Mouse (Mus musculus): Measurements from ENCODE around the gene Zg16. TPM values are rescaled to one million over a fixed set of nuclear protein-coding genes. Genes with fewer than 3 reads are reported as not detected.
"Not testable (repeated sequence)": the region's sequence is repeated elsewhere in the genome, so short reads cannot be mapped to it uniquely, and the experiment has no call there.

Zg16 gene
- polyA plus RNA-seq, 1 experiment from 2014 or later: not detected

DNA sequence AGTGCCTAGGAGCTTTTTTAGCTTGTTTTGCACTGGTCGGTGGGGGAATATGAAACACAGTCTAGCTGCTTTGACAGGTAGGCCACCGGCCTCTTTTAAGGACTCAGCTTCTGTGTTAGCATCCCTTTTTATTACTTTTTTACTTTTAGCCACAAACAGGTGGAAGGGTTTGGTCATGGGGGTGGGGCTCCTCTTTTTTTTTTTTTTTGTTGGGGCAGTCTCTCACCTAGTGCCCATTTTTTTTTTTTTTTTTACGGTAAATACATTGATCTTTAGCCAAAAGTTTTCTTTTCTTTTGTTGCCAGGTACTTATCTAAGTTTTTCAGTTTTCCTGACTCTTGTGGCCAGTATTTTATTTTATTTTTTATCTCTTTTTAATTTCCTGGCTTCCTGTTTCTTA, 955 bp upstream of the Zg16 start:
- H3K27ac ChIP-seq: no peak overlapping the region
- no peak for ATAC-seq (ENCODE audit: insufficient number of reproducible peaks, insufficient read depth, low FRiP score, low TSS enrichment, low read depth)
- H3K9ac ChIP-seq (replicated peaks): no peak overlapping the region
- H3K27me3 ChIP-seq: no peaks in the 10 kb centered on the region; the same call in 1 of the 2 replicates
- peaks cover 18% of the 10 kb centered on the region for H3K4me1 ChIP-seq (replicated peaks)
- H3K4me3 ChIP-seq (replicated peaks): no peak overlapping the region
- no peaks in the 10 kb centered on the region for H3K36me3 ChIP-seq
- no peak overlapping the region for H3K4me2 ChIP-seq
- 85% methylated on average over 3 of the region's 3 CpGs for WGBS
- H3K9me3 ChIP-seq: no peaks in the 10 kb centered on the region

DNA sequence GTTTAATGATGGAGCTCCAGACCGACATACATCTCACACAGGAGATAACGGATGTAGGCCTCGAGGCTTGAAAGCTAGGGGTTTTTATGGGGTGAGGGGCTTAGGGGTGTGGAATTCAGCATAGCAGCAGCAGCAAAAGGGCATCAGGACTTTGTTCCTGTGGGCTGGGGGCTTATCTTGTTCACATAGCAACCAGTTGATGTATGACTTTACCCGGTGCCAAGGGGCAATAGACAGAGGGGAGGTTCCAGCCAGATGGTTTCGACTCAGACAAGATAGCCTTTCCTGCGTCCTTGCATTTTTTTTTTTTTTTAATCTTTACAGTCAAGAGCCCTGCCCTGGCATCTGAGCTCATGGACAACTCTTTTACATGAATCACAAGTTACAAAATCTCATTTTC, 1.4 kb downstream of the Zg16 start:
- not testable (repeated sequence) for H3K27me3 ChIP-seq; H3K9me3 ChIP-seq; ATAC-seq (ENCODE audit: insufficient number of reproducible peaks, insufficient read depth, low FRiP score, low TSS enrichment, low read depth); H3K9ac ChIP-seq (replicated peaks); H3K36me3 ChIP-seq; H3K4me1 ChIP-seq (replicated peaks); H3K4me3 ChIP-seq (replicated peaks); H3K4me2 ChIP-seq; H3K27ac ChIP-seq
- WGBS: 49% methylated on average over 6 of the region's 6 CpGs

DNA sequence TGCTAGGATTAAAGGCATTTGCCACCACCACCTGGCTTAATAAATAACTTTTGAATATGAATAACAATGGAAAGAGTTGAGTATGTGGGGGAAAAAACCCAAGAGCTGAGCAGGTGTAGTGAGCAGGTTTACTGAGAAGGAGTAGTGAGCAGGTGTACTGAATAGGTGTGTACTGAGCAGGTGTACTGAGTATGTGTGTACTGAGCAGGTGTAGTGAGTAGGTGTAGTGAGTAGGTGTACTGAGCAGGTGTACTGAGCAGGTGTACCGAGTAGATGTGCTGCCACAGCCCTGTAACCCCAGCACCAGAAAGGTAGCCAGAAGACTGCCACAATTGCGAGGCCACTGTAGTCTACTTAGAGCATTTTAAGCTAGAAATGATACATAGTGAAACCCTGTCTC, 2.3 kb downstream of the Zg16 start:
- H3K4me2 ChIP-seq: no peak overlapping the region
- ATAC-seq (ENCODE audit: insufficient number of reproducible peaks, insufficient read depth, low FRiP score, low TSS enrichment, low read depth): no peak
- H3K4me1 ChIP-seq (replicated peaks): peaks cover 9% of the 10 kb centered on the region
- no peak overlapping the region for H3K9ac ChIP-seq (replicated peaks)
- H3K27ac ChIP-seq: no peak overlapping the region
- no peak overlapping the region for H3K4me3 ChIP-seq (replicated peaks)
- no peaks in the 10 kb centered on the region for H3K36me3 ChIP-seq
- no peaks in the 10 kb centered on the region for H3K9me3 ChIP-seq
- WGBS: 71% methylated on average over 2 of the region's 2 CpGs
- no peaks in the 10 kb centered on the region; the same call in 1 of the 2 replicates for H3K27me3 ChIP-seq

DNA sequence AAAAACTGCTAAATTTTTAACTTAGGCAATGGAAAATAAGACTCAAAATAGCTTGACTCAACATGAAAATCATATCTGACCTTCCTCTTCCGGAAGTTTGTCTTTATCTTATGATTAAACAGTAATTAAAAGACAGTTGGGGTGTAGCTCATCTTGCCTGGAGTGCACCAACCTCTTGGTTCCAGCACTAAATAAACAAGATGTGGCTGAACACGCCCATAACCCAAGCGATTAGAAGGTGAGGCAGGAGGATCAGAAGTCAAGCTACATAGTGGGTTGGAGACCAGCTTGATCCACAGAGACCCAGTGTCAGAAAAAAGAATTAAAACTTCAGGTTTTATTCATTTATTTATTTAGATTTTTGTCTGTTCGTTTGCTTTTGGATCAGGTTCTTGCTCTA, 3.4 kb downstream of the Zg16 start:
- WGBS: 84% methylated on average over 4 of the region's 4 CpGs
- no peak overlapping the region for H3K4me2 ChIP-seq
- H3K9me3 ChIP-seq: no peaks in the 10 kb centered on the region
- H3K27ac ChIP-seq: no peak overlapping the region
- H3K9ac ChIP-seq (replicated peaks): no peak overlapping the region
- H3K4me3 ChIP-seq (replicated peaks): no peak overlapping the region
- H3K36me3 ChIP-seq: no peaks in the 10 kb centered on the region
- ATAC-seq (ENCODE audit: insufficient number of reproducible peaks, insufficient read depth, low FRiP score, low TSS enrichment, low read depth): no peak
- H3K4me1 ChIP-seq (replicated peaks): peaks cover under 1% of the 10 kb centered on the region; the same call in 1 of the 2 replicates
- no peaks in the 10 kb centered on the region for H3K27me3 ChIP-seq

DNA sequence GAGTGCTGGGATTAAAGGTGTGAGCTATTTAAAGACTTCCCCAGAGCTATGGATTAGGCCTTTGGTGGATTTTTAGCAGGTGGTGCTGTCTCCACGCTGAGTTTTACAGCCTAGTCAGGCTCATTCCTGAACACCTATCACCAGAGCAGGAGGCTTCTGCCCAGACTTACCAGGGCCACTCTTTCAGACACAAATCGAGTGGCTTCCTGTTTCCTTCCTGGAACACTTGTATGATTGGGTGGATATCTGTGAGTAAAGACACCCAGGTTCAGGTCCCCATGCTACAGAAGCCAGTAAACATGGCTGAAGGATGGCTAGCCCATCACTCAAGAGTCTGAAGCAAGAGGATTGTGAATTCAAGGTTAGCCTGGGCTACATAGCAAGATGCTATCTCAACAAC, 4.1 kb downstream of the Zg16 start:
- whole genome bisulfite sequencing: 51% methylated on average over 2 of the region's 2 CpGs
- no peak for ATAC-seq (ENCODE audit: insufficient number of reproducible peaks, insufficient read depth, low FRiP score, low TSS enrichment, low read depth)
- H3K27me3 ChIP-seq: no peaks in the 10 kb centered on the region

DNA sequence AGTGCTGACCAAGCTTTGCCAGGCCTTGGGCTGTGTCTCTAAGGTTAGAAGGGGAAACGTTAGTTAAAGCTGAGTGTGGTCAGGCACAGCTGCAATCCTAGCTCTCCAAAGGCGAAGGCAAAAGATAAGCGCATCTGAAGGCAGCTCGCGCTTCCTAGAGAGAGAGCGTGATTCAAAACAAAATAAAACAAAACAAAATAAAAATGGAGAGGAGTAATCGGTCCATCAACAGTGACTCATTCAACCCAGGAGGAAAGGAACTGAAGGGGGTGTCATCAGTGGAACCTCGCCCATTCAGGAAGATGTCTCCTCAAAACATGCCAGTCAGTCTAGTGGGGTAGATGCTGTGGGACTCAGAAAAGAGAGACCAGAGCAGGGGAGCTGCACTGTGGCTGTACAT, 4.9 kb downstream of the Zg16 start:
- no peak overlapping the region for H3K9ac ChIP-seq (replicated peaks)
- 83% methylated on average over 8 of the region's 8 CpGs for WGBS
- no peak overlapping the region for H3K4me3 ChIP-seq (replicated peaks)
- no peaks in the 10 kb centered on the region for H3K27me3 ChIP-seq
- no peak for ATAC-seq (ENCODE audit: insufficient number of reproducible peaks, insufficient read depth, low FRiP score, low TSS enrichment, low read depth)
- no peaks in the 10 kb centered on the region for H3K36me3 ChIP-seq
- no peak overlapping the region for H3K4me2 ChIP-seq
- H3K4me1 ChIP-seq (replicated peaks): no peaks in the 10 kb centered on the region; the same call in 1 of the 2 replicates
- H3K9me3 ChIP-seq: no peaks in the 10 kb centered on the region
- no peak overlapping the region for H3K27ac ChIP-seq

More for the DNA sequence above, 4.1 kb downstream of the Zg16 start:
- Histone ChIP-seq H3K9me3 (no peaks in the 10 kb centered on the region), H3K4me1 (replicated peaks) (no peaks in the 10 kb centered on the region; the same call in 1 of the 2 replicates), H3K9ac (replicated peaks) (no peak overlapping the region), H3K4me2 (no peak overlapping the region), H3K36me3 (no peaks in the 10 kb centered on the region), H3K27ac (no peak overlapping the region), H3K4me3 (replicated peaks) (no peak overlapping the region)

DNA sequence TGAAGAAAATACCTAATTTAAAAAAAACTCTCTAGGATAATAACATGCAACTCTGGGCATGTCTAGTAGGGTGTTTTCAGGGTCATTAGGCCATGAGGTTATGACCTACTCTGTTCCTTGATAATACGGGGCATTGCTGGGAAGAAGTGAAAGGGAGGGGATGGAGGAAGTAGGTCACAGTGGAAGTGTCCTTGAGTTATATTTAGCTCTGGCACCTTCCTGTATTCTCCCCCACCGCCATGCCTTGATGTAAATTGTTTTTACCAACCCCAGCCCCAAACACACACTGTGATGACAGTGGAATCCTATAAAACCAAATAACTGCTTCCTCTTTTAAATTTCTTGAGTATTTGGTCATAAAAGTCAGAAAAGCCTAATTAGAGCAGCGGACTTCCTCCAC, 7.1 kb downstream of the Zg16 start:
- no peak for ATAC-seq (ENCODE audit: insufficient number of reproducible peaks, insufficient read depth, low FRiP score, low TSS enrichment, low read depth)
- H3K4me1 ChIP-seq (replicated peaks): no peaks in the 10 kb centered on the region; the same call in 1 of the 2 replicates
- H3K27me3 ChIP-seq: no peaks in the 10 kb centered on the region
- no peaks in the 10 kb centered on the region for H3K36me3 ChIP-seq
- no peak overlapping the region for H3K4me2 ChIP-seq
- H3K9me3 ChIP-seq: peaks cover under 1% of the 10 kb centered on the region; the same call in 1 of the 2 replicates
- no peak overlapping the region for H3K27ac ChIP-seq
- 43% methylated on average over 3 of the region's 3 CpGs for WGBS
- no peak overlapping the region for H3K4me3 ChIP-seq (replicated peaks)
- no peak overlapping the region for H3K9ac ChIP-seq (replicated peaks)

DNA sequence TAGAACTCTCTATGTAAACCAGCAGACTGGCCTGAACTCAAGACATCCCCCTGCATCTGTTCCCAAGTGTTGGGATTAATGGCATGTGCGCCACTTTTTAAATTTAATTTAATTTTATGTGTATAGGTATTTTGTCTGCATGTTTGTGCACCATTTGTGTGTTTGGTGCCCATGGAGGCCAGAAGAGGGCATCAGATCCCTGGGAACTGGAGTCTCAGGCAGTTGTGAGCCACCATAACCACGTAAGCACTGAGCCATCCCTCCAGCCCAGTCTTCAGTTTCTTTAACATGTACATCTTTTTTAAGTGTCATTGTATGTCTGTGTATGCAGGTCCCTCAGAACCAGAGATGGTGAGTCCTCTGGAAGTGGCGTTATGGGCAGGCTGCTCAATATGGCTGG, 9.4 kb downstream of the Zg16 start:
- no peaks in the 10 kb centered on the region for H3K36me3 ChIP-seq
- no peaks in the 10 kb centered on the region for H3K27me3 ChIP-seq
- no peak overlapping the region for H3K9ac ChIP-seq (replicated peaks)
- WGBS: 85% methylated on average over 3 of the region's 3 CpGs
- peaks cover 4% of the 10 kb centered on the region; the same call in 1 of the 2 replicates for H3K9me3 ChIP-seq
- H3K4me1 ChIP-seq (replicated peaks): no peaks in the 10 kb centered on the region; the same call in 1 of the 2 replicates
- H3K27ac ChIP-seq: no peak overlapping the region
- H3K4me2 ChIP-seq: no peak overlapping the region
- no peak overlapping the region for H3K4me3 ChIP-seq (replicated peaks)
- no peak for ATAC-seq (ENCODE audit: insufficient number of reproducible peaks, insufficient read depth, low FRiP score, low TSS enrichment, low read depth)

DNA sequence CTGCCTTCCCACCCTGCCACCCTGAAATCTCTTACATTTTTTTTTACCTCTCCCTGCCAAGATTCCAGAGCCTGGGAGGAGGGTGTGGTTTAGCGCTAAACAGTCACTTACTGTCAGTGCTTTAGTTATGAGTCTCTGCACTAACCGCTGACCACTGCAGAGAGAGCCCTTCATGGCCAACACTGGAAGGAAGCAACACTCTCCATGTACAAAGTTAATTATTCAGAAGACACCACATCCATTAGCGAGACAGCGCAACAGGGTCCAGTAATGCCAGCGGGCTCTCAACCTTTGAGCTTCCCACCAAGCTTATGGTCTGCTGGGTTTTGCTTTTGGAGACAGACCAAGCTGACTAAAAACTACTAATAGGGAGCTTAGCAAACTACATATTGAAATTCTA, 10.9 kb downstream of the Zg16 start:
- Histone ChIP-seq H3K36me3 (no peaks in the 10 kb centered on the region), H3K9ac (replicated peaks) (no peak overlapping the region), H3K27ac (no peak overlapping the region), H3K4me3 (replicated peaks) (no peak overlapping the region), H3K4me2 (no peak overlapping the region), H3K27me3 (no peaks in the 10 kb centered on the region), H3K4me1 (replicated peaks) (no peaks in the 10 kb centered on the region; the same call in 1 of the 2 replicates), H3K9me3 (peaks cover 4% of the 10 kb centered on the region; the same call in 1 of the 2 replicates)
- no peak for ATAC-seq (ENCODE audit: insufficient number of reproducible peaks, insufficient read depth, low FRiP score, low TSS enrichment, low read depth)
- 91% methylated on average over 5 of the region's 5 CpGs for WGBS

DNA sequence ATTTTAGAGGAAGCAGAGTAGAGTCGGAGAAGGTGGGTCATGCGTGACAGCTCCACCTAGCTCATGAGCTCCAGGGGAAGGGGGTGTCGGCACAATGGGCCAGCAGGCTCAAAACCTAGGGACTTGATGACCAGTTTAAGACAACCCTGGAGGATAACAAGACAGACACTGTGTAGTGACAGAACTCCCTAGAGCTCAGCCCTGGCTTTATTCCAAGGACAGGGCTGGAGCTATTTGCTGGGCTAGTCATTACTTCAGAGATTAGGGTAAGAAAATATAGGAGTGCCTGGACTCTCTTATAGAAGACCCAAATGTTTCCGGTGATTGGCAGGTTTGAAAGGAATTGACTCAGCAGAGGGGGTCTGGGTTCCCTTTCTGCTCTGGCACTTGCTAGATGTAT, 13.9 kb downstream of the Zg16 start:
- Histone ChIP-seq H3K9ac (replicated peaks) (no peak overlapping the region), H3K4me3 (replicated peaks) (no peak overlapping the region), H3K27ac (no peak overlapping the region), H3K27me3 (no peaks in the 10 kb centered on the region), H3K9me3 (peaks cover 4% of the 10 kb centered on the region; the same call in 1 of the 2 replicates), H3K36me3 (no peaks in the 10 kb centered on the region), H3K4me1 (replicated peaks) (no peaks in the 10 kb centered on the region), H3K4me2 (no peak overlapping the region)
- 88% methylated on average over 4 of the region's 4 CpGs for WGBS
- ATAC-seq (ENCODE audit: insufficient number of reproducible peaks, insufficient read depth, low FRiP score, low TSS enrichment, low read depth): no peak

DNA sequence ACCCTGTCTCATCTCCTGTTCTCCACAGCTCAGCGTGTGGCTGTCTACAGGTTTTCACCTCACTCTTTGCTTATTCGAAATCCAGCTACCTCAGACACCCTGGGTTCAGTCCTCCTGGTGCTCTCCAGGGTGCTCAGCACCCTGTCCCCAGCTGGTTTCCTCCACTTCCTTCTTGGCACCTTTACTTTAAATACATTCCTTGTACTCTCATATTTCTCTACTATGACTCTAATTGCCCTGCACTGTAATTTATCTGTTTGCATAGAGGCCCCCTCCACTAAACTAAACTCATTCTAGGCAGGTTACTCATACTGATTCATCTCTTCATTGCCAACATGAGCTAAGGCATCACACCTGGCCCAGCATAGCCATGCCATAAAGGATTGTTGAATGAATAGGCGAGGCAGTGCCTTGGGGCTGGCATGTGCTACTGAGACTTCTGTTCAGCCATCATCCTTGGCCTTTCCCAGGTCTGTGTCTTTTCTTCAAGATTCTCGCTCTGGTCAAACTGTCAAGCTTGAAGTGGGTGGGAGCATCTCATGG, 16.2 kb downstream of the Zg16 start:
- no peaks in the 10 kb centered on the region for H3K27me3 ChIP-seq
- H3K4me3 ChIP-seq (replicated peaks): no peak overlapping the region
- H3K9me3 ChIP-seq: peaks cover 4% of the 10 kb centered on the region; the same call in 1 of the 2 replicates
- H3K9ac ChIP-seq (replicated peaks): no peak overlapping the region
- no peak overlapping the region for H3K27ac ChIP-seq
- no peak overlapping the region for H3K4me2 ChIP-seq
- 65% methylated on average over 4 of the region's 4 CpGs for WGBS
- no peaks in the 10 kb centered on the region for H3K4me1 ChIP-seq (replicated peaks)
- ATAC-seq (ENCODE audit: insufficient number of reproducible peaks, insufficient read depth, low FRiP score, low TSS enrichment, low read depth): no peak
- no peaks in the 10 kb centered on the region for H3K36me3 ChIP-seq

DNA sequence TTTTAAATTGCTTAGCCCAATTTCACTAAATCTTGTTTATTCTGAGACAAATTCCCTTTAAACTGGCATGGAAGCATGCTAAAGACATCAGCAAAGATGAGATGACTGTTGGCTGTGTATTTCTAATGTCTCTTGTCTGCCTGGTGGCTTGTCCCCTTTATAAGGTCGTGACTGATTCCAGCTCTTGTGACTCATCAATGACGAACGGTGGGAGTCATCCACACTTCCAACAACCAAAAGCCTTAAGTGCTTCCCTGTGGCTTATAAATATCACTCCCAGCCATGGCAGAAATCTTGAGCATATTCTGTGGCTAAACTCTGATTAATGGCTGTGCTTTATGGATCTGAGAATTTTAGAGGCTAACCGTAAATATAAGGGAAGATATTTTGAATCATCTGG, 20.8 kb downstream of the Zg16 start:
- no peak for ATAC-seq (ENCODE audit: insufficient number of reproducible peaks, insufficient read depth, low FRiP score, low TSS enrichment, low read depth)
- no peaks in the 10 kb centered on the region for H3K36me3 ChIP-seq
- no peak overlapping the region for H3K9ac ChIP-seq (replicated peaks)
- H3K27ac ChIP-seq: no peak overlapping the region
- WGBS: 75% methylated on average over 4 of the region's 4 CpGs
- H3K4me1 ChIP-seq (replicated peaks): no peaks in the 10 kb centered on the region
- 0 out of 2 replicates have a peak, but pooled peaks cover 3% of the 10 kb centered on the region for H3K27me3 ChIP-seq
- no peak overlapping the region for H3K4me2 ChIP-seq
- H3K9me3 ChIP-seq: 0 out of 2 replicates have a peak, but pooled peaks cover 3% of the 10 kb centered on the region
- H3K4me3 ChIP-seq (replicated peaks): no peak overlapping the region

Measured in limb, embryonic 12.5 days (tissue).